In the genomic region with DNA sequence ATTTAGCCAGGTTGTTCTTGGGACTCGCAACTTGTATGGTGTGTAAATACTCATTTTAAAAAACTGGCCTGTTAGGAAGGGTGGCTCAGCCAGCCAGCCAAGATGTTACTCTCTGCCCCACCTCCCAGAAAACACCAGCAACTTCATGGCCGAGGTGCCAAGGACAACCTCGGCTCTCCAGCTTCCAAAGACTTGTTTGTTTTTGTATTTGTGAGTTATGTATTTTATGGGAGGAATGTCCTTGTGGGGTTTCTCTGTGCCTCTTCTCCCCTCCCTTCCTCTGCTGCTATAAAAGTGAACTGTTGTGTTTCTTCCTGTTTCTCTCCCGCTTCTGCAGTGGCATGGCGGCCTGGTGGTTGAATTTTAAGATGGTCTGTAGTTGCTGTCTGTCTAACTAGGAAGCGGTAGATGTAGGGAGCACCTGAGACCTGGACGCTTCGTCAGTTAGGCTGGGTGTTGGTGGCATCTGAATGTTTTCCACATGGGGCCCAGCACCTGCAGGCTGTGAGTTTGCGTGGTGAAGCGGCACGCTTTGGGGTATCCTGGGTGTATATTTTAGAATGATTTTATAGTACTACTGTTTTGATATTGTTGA, we compare ENCODE assay signal across 11 mouse cellular contexts.
DNase-seq lines count a peak whose midpoint lies in the region; ATAC-seq and TF ChIP-seq lines count a peak whose summit lies in the region.
"Had no signal": no experiment of that assay in that cellular context is flagged by ENCODE, and none has a peak within 500 bp of the region (broad histone marks: within the 10 kb centered on the region; RNA-seq: fewer than 3 reads in every experiment).

No protein-coding gene starts in this region.

- H3K4me2 ChIP-seq in lung, embryonic 15.5 days = no peak overlapping the region
- H3K4me2 ChIP-seq in forebrain, embryonic 13.5 days = no peak overlapping the region

- no peak overlapping the region for H3K9ac ChIP-seq in lung, embryonic 15.5 days
- H3K9ac ChIP-seq in forebrain, embryonic 13.5 days = no peak overlapping the region
- H3K9ac ChIP-seq: liver, embryonic 14.5 days had no signal

- no peaks in the 10 kb centered on the region for H3K9me3 ChIP-seq in lung, embryonic 15.5 days
- no peaks in the 10 kb centered on the region for H3K9me3 ChIP-seq in forebrain, embryonic 13.5 days (replicated peaks)

- no peak for TF ChIP-seq CTCF in cerebellum, adult 2 months (IDR thresholded peaks at IDR 0.05; ENCODE audit: borderline replicate concordance, insufficient read depth, low read depth, low read length)

- peak; percentile 74 to 93 for DNase-seq in adrenal gland, adult (ENCODE audit: inconsistent age in 2 of 2, low spot score in 1 of 2)
- no peak for DNase-seq in adrenal gland, postnatal 4 days (ENCODE audit: low spot score in 2 of 2)
- DNase-seq in lung, postnatal 4 days = no peak
- DNase-seq in lung, postnatal 25 days (ENCODE audit: low spot score) = peak; percentile 39
- DNase-seq in thymus, postnatal 25 days = peak; percentile 62
- no peak for DNase-seq in cerebellum, adult 2 months
- DNase-seq: cerebellum, postnatal 10 days; kidney, adult 18-20 months had no signal

- H3K36me3 ChIP-seq in lung, embryonic 15.5 days = no peaks in the 10 kb centered on the region
- H3K36me3 ChIP-seq in forebrain, embryonic 13.5 days (ENCODE audit: poor library complexity, severe bottlenecking) = no peaks in the 10 kb centered on the region

- WGBS in lung, embryonic 15.5 days = 70% methylated on average over 11 of the region's 11 CpGs
- 87% methylated on average over 11 of the region's 11 CpGs for WGBS in cerebellum, adult 2 months
- 90% methylated on average over 11 of the region's 11 CpGs for WGBS in forebrain, embryonic 13.5 days

- H3K4me3 ChIP-seq in lung, embryonic 15.5 days = no peak overlapping the region
- no peak overlapping the region for H3K4me3 ChIP-seq in cerebellum, adult 2 months (replicated peaks; ENCODE audit: insufficient read depth, low read depth, low read length)
- no peak overlapping the region for H3K4me3 ChIP-seq in forebrain, embryonic 13.5 days

- no peak for TF ChIP-seq POLR2A in cerebellum, adult 2 months (IDR thresholded peaks at IDR 0.05; ENCODE audit: borderline replicate concordance, insufficient read depth, low read length)

- H3K27me3 ChIP-seq in lung, embryonic 15.5 days = no peaks in the 10 kb centered on the region
- no peaks in the 10 kb centered on the region for H3K27me3 ChIP-seq in cerebellum, adult 2 months (ENCODE audit: control insufficient read depth, insufficient read depth, low read length)
- no peaks in the 10 kb centered on the region for H3K27me3 ChIP-seq in forebrain, embryonic 13.5 days

- H3K4me1 ChIP-seq in lung, embryonic 15.5 days = peaks cover 44% of the 10 kb centered on the region
- peaks cover 2% of the 10 kb centered on the region; the same call in 1 of the 2 replicates for H3K4me1 ChIP-seq in cerebellum, adult 2 months (ENCODE audit: control insufficient read depth, insufficient read depth, low read length)
- H3K4me1 ChIP-seq in forebrain, embryonic 13.5 days = peaks cover 13% of the 10 kb centered on the region; the same call in 1 of the 2 replicates

- H3K27ac ChIP-seq in lung, embryonic 15.5 days = peak overlapping the region; percentile 57
- no peak overlapping the region for H3K27ac ChIP-seq in cerebellum, adult 2 months (ENCODE audit: insufficient read depth, low read length)
- H3K27ac ChIP-seq in forebrain, embryonic 13.5 days = no peak overlapping the region
- H3K27ac ChIP-seq: liver, embryonic 14.5 days had no signal

- no peak; the same call in 1 of the 2 replicates for ATAC-seq in lung, embryonic 15.5 days (ENCODE audit: borderline replicate concordance, extremely low read depth, low FRiP score, low TSS enrichment)
- ATAC-seq in forebrain, embryonic 13.5 days = no peak

Comparison
In these comparisons a context has a peak if more than half of its experiments do, and no peak if none do; other contexts are left out.
1. DNase-seq: peak in adrenal gland, adult (2 of 2), lung, postnatal 25 days (single experiment) and thymus, postnatal 25 days (single experiment); none in adrenal gland, postnatal 4 days (0 of 2), lung, postnatal 4 days (0 of 2) and cerebellum, adult 2 months (0 of 2).